Mouse (Mus musculus): Measurements from ENCODE around the gene Rbm5.
A peak's percentile ranks its signal among the peaks of the same experiment; 100 is the strongest.

The Rbm5 gene

DNA sequence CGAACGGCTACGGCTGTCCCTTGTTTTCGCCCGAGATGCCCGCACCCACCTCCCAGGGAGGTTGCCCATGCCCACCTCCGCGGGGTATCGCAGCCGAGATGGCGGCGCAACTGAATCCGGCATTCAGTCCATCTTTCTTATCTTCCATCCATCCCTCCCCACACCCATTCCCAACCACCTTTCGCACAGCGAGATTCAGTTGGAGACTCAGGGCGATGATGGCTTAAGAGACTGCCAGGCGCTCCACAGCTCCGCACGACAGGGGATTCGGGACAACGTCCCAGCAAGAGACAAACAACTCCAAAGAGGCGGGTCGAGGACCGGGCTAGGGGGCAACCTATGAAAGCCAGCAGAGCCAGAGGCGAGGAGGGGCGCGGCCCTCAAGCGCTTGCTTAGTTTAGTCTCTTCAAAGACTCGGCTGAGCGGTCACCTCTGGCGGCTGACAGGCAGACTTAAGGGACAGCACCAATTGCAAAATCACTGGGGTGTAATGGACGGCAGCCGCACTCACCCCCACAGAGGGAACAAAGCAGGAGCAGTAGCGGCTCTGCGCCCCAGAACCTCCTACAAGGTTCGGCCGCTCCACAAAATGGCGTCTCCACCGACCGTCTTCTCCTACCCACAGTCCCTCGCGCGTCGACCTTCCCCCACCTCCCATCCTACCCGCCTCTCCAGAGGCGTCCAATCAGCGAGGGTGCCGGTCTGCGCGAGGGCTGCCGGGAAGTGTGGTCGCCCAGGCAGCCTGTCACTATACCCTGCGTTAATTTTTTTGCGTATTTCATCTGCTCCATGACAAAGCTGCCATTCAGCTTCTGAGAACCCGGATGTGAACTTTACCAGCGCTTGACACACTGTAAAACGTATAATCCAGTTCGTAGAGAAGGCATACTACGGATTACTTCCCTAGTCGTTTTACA, at the start of gene Rbm5:
TSS of gene Rbm5 (minus strand) at position 623 of the 917 bp plus-strand sequence.
- DNase-seq (ENCODE audit: low read depth, low spot score), result peak; percentile 78

- no peak for DNase-seq (ENCODE audit: low read depth, low spot score)
Measured at GRCm38 (mm10) chr9:107812132-107812531, 41.3 kb upstream of the Rbm5 start.

GRCm38 (mm10) chr9:107810985-107811384, 40.2 kb upstream of the Rbm5 start:
- no peak for DNase-seq (ENCODE audit: low read depth, low spot score)

DNA sequence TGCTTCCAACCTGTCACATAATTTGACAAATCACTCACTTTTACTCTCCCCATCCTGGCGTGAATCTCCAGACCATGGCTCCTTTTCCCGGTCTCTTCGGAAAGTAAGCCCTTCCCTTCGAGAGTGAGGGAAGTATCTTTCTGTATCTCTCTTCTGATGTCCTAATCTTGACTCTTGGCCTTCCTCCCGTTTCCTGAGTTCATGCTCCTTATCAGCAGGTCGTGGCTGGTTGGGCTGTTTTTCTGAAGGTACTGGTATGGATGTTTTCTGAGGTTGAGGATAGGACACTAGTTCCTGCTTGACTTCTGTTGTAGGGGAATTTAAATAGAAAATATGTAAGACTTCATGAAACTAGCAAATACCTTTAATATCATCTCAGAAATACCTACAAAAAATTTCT, 20.9 kb upstream of the Rbm5 start:
- no peak for DNase-seq (ENCODE audit: low read depth, low spot score)

DNA sequence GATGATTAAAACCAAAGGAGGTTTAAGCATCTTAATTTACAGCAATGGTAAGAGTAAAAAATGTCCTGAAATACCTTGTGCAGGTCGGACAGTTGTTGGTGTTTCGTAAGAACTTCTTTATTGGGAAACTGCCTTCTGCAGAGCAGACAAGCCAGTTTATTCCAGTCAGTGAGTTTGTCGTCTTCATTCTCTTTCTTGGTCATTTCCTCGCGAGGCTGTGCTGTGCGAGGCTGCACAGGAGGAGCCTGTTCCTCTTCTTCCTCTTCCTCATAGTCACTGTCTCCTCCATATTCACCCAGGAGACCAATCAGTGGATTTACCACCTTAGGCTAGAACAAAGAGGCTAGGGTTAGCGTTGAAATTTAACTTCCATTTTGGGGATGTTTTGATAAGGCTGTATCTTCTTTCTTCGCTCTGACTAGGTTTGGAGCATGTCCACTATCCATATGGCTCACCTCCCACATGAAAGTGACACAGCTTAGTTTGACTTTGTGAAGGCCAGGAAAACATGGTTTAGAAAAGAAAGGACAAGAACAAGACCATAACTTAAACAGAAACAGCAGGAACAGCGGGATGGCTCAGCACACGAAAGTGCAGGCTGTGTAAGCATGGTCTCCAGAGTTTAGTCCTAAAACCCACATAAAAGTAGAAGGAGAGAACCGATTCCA, 11.9 kb upstream of the Rbm5 start:
- DNase-seq (ENCODE audit: low read depth, low spot score), result no peak

GRCm38 (mm10) chr9:107776809-107777208, 6.0 kb upstream of the Rbm5 start:
- DNase-seq (ENCODE audit: low read depth, low spot score), result no peak

DNA sequence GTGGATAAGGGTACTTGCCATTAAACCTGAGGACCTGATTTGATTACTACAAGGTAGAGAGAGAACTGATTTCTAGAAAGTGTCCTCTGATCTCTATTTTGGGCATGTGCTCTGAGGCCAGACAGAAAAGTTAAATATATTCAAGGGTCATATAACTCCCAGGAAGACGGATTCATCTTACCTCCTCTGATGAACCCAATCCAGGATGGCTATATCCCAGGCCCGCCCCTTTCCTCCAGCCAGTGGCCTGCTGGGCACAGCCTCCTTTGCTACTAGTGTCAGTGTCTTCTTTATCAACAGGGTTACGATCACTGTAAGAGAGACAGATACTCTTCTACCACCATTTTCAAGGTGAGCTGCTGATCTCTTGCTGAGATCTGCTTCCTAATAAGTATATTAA, 3.6 kb upstream of the Rbm5 start:
- no peak for DNase-seq (ENCODE audit: low read depth, low spot score)

DNA sequence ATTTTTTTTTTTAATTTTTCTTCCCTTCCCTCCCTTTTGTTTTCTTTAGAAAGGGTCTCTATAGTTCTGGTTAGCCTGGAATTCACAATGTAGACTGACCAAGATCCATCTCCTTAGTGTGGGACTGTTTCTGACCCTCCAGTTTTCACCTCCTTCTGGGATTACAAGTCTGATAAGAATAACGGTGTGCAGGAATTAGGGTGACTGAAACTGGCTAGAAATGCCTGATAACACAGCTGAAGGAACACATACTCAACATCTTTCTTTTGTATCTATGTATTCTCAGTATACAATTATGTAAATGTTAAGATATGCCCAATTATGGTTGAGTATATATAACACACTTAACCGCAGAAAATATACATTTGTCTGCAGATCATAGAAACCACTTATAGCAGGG, 986 bp upstream of the Rbm5 start:
- no peak for DNase-seq (ENCODE audit: low read depth, low spot score)

GRCm38 (mm10) chr9:107770037-107770373, 791 bp downstream of the Rbm5 start:
- no peak for DNase-seq (ENCODE audit: low read depth, low spot score)

DNA sequence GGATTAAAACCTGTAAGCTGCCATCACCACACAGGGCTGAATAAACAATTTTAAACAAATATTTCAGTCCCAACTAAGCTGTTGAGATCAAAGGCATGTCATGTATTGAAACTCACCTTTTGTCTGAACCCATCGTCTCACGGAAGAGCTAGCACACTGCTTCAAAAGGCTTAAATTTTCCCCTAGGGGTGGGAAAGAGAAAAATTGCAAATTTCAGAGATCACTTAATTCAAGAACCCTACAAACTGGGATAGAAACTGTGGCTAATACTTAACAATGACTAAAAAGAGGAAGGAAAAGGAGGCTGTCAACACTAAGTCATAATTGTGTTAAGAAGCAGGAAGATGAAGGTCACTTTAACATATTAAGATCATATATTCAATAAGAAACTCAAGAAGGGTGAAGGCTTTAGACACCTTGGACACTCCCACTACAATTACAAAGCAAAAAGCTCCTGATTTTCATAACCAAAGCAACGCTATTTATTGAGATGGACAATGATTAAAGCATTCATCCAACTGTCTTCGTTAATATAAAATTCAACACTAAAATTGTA, 1.3 kb downstream of the Rbm5 start:
- no peak for DNase-seq (ENCODE audit: low read depth, low spot score)

- no peak for DNase-seq (ENCODE audit: low read depth, low spot score)
Measured at GRCm38 (mm10) chr9:107768851-107769250, 1.9 kb downstream of the Rbm5 start.

GRCm38 (mm10) chr9:107759593-107759992, 11.2 kb downstream of the Rbm5 start:
- no peak for DNase-seq (ENCODE audit: low read depth, low spot score)

- no peak for DNase-seq (ENCODE audit: low read depth, low spot score)
Measured at GRCm38 (mm10) chr9:107750378-107750777, 20.4 kb downstream of the Rbm5 start.

DNA sequence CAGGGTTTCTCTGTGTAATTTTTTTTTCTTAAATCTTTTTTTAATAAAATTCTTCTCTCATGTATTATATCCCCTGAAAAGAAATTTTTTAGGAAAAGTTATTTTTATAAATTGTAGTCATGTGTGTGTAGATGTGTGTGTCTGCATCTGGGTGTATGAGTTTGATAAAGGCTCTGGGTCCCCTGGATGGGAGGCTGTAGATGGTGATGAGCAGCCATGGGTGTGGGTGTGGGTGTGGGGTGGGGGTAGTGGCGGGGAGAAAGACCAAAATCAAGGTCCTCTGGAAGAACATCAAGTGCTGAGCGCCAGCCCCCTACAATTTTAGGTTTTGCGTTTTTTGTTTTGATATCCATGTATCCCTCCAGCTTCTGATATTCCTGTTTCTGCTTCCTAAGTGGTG, 22.7 kb downstream of the Rbm5 start:
- DNase-seq (ENCODE audit: low read depth, low spot score), result no peak

DNA sequence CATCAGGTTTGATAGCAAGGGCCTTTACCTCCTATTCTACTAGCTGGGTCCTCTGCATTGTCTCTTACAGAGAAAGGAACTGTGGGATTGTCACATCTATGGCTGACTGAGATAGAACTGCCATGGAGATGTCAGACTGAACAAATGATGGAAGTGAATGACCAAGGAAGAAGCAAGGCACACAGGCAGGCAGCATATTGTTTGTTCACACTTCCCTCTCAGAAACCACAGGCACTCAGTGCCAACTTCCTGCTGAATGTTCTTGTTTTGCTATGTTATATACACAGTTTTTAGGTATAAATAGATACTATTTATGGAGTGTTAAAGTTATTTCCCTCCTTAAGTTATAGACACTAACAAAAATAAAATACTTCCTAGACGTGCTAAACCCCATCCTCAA, 23.5 kb downstream of the Rbm5 start:
- no peak for DNase-seq (ENCODE audit: low read depth, low spot score)

- no peak for DNase-seq (ENCODE audit: low read depth, low spot score)
Measured at GRCm38 (mm10) chr9:107746679-107747078, 24.1 kb downstream of the Rbm5 start.

GRCm38 (mm10) chr9:107744061-107744460, 26.7 kb downstream of the Rbm5 start:
- DNase-seq (ENCODE audit: low read depth, low spot score), result no peak

DNA sequence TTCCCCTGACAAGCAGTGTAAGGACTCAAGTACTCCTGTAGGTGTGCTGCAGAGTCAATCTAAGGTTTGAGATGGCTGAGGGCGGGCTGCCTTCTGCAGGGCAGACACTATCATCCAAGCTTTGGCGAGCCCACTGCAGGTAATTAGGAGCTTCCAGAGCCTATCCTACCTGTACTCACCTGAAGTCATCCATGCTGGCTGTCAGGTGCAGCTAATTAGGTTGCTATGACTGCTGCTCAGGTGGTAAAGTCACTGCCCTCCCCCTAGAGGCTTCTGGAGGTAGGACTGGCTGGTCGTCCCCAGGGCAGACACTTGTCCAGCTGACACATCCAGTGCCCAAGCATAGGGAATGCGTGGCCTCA, 32.0 kb downstream of the Rbm5 start:
- DNase-seq (ENCODE audit: low read depth, low spot score), result no peak

- peak; percentile 80 for DNase-seq (ENCODE audit: low read depth, low spot score)
Measured at GRCm38 (mm10) chr9:107738020-107738840, 32.6 kb downstream of the Rbm5 start.

GRCm38 (mm10) chr9:107736185-107736485, 34.7 kb downstream of the Rbm5 start:
- no peak for DNase-seq (ENCODE audit: low read depth, low spot score)

GRCm38 (mm10) chr9:107735356-107736184, 35.2 kb downstream of the Rbm5 start:
- DNase-seq (ENCODE audit: low read depth, low spot score), result peak; percentile 57
